Mouse (Mus musculus) lung, adult 2 months (tissue): ENCODE results near the gene Eif4a1.

Source experiments
- CTCF ChIP-seq: fragments of 200-500 bp; IDR thresholded peaks from 2 replicates; pipeline ENCODE4 v1.5.1; 2011; ENCODE audit warnings: mild to moderate bottlenecking, low read length, control low read depth; ENCODE audit not compliant: insufficient read depth
- POLR2A ChIP-seq: fragments of 200-500 bp; IDR thresholded peaks from 2 replicates; pipeline ENCODE4 v1.6.1; 2011; ENCODE audit warnings: low read depth, mild to moderate bottlenecking, control low read depth, low read length, borderline replicate concordance; ENCODE audit errors: extremely low read depth

DNA sequence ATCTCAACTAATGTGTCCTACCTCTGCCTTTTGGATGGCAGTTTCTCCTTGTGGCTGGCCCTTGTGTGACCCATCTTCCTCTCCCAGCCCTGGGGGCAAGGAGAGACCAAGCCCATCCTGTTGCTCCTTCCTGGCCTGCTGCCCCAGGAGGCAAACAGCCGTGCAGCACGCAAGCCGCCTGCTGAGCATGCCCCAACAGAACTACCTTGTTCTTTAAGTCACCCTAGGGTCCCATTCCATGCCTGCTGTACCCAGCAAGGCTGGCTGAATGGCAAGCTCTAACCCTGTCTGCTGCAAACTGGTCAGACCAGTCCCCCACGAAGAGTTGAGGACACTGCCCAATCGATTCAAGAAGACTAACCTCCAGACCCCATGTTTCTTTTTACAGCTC is 16.2 kb downstream of the Eif4a1 start:
- no peak for TF ChIP-seq CTCF
- TF ChIP-seq POLR2A, result no peak
